Mouse (Mus musculus) midbrain, postnatal 0 days (tissue): ENCODE measurements around the gene Macrod1. TPM values are rescaled to one million over a fixed set of nuclear protein-coding genes. Genes with fewer than 3 reads are reported as not detected.

Source experiments
- ATAC-seq: fragments of 200-750 bp; cut with Nextera tagmentation; 2 replicates; pipeline ENCODE4 v1.8.0; 2017; ENCODE audit warnings: moderate number of reproducible peaks, mild to moderate bottlenecking, moderate TSS enrichment, moderate library complexity; ENCODE audit not compliant: low FRiP score
- DNase-seq: peaks from one replicate; pipeline ENCODE4 v3.0.0-alpha.2; 2015; ENCODE audit warnings: low spot score
- H3K27ac ChIP-seq: fragments of 300-500 bp; sonication (generic); 2 replicates; pipeline ENCODE4 v1.5.1; 2014; ENCODE audit warnings: low read depth, mild to moderate bottlenecking, low read length, mixed read lengths
- H3K27me3 ChIP-seq: fragments of 300-500 bp; sonication (generic); 2 replicates; pipeline ENCODE4 v1.6.1; 2014; ENCODE audit warnings: low read length, control low read depth, mixed read lengths; ENCODE audit not compliant: insufficient read depth
- H3K36me3 ChIP-seq: fragments of 300-500 bp; sonication (generic); 2 replicates; pipeline ENCODE4 v1.6.1; 2014; ENCODE audit warnings: low read length, control low read depth, mixed read lengths; ENCODE audit not compliant: insufficient read depth
- H3K4me1 ChIP-seq: fragments of 300-500 bp; sonication (generic); 2 replicates; pipeline ENCODE4 v1.6.1; 2014; ENCODE audit warnings: mild to moderate bottlenecking, control low read depth, antibody characterized with exemption, low read length, mixed read lengths; ENCODE audit not compliant: insufficient read depth
- H3K4me2 ChIP-seq: fragments of 300-500 bp; sonication (generic); 2 replicates; pipeline ENCODE4 v1.6.1; 2014; ENCODE audit warnings: low read depth, mild to moderate bottlenecking, low read length, mixed read lengths; ENCODE audit not compliant: poor library complexity, severe bottlenecking
- H3K4me3 ChIP-seq: fragments of 300-500 bp; sonication (generic); 2 replicates; pipeline ENCODE4 v1.5.1; 2014; ENCODE audit warnings: low read depth, mild to moderate bottlenecking, low read length, moderate library complexity
- H3K9ac ChIP-seq: fragments of 300-500 bp; sonication (generic); replicated peaks from 2 replicates; pipeline ENCODE4 v1.6.1; 2014; ENCODE audit warnings: mild to moderate bottlenecking, low read length, moderate library complexity, mixed read lengths; ENCODE audit not compliant: poor library complexity, severe bottlenecking
- H3K9me3 ChIP-seq: fragments of 300-500 bp; sonication (generic); 2 replicates; pipeline ENCODE4 v1.6.1; 2016; ENCODE audit warnings: low read length, control low read depth
- CTCF ChIP-seq: IDR thresholded peaks from 2 replicates; pipeline ENCODE4 v1.5.1; 2016; ENCODE audit warnings: antibody characterized with exemption, mild to moderate bottlenecking
- WGBS: fragments of 180-500 bp; shearing (Covaris S2); extraction: QIAGEN DNeasy Blood & Tissue Kit; methylation state at CpG from one replicate; pipeline ENCODE4 v1.1.7; 2014; 5-methylcytosine and 5-hydroxymethylcytosine counted together
- polyA plus RNA-seq: library from polyadenylated mRNA; unstranded; fragments of >200 nt; fragmentation: Nextera tagmentation; extraction: Ambion mirVana; gene quantifications from 2 replicates; pipeline ENCODE4 v1.2.1, GENCODE M21; 2015
- total RNA-seq: library from RNA; depleted of rRNA; stranded (reverse); fragments of >200 nt; gene quantifications from 2 replicates; pipeline ENCODE4 v1.2.3, GENCODE M21; 2014

The Macrod1 gene
- total and polyA plus RNA-seq, 2 experiments from 2014 or later, result 1.4 to 6.2 TPM

GRCm38 (mm10) chr19:7105544-7105943 is 48.9 kb downstream of the Macrod1 start, which contains the start of gene Flrt1:
Flrt1 (minus strand) TSS chr19:7105729.
- Histone ChIP-seq H3K4me3 (no peak within 1 kb of the TSS), H3K4me2 (no peak within 1 kb of the TSS), H3K9ac (0 out of 2 replicates have a peak within 1 kb of the TSS, but pooled peaks have one; percentile 24), H3K36me3 (no peaks in the 10 kb centered on the region), H3K27ac (no peak within 1 kb of the TSS), H3K27me3 (no peaks in the 10 kb centered on the region), H3K4me1 (peaks cover 12% of the 10 kb centered on the region; the same call in 1 of the 2 replicates), H3K9me3 (no peaks in the 10 kb centered on the region)
- WGBS, result 42% methylated on average over 9 of the region's 9 CpGs
- ATAC-seq (no peak), DNase-seq (no peak)
- TF ChIP-seq CTCF, result no peak

- 97% methylated on average over 2 of the region's 2 CpGs for WGBS
- Histone ChIP-seq H3K9me3 (no peaks in the 10 kb centered on the region), H3K4me1 (peaks cover 12% of the 10 kb centered on the region; the same call in 1 of the 2 replicates), H3K4me3 (no peak overlapping the region), H3K27ac (no peak overlapping the region), H3K36me3 (no peaks in the 10 kb centered on the region), H3K9ac (no peak overlapping the region), H3K27me3 (no peaks in the 10 kb centered on the region), H3K4me2 (no peak overlapping the region)
- TF ChIP-seq CTCF, result no peak
- ATAC-seq, result no peak
- DNase-seq, result no peak
Measured at GRCm38 (mm10) chr19:7106566-7106965, 50.0 kb downstream of the Macrod1 start.

DNA sequence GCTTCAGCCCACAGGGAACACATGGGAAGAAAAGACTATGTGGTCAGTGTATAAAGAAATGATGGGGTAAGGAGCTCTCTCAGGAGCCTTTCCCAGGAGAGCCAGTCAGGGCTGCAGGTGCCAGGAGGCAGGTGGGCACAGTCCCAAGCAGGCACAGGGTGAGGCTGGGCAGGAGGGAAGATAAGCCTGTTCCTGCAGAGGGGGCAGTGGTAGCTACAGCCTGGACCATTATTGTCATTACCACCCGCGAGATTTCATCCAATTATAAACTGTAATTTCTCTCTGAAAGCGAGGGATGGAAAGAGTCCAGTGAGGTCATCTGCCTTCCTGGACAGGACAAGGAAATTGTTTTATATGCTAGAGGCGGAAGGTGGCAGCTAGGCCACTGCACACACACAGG is 50.6 kb downstream of the Macrod1 start:
- no peaks in the 10 kb centered on the region for H3K27me3 ChIP-seq
- H3K36me3 ChIP-seq, result no peaks in the 10 kb centered on the region
- TF ChIP-seq CTCF, result no peak
- H3K9me3 ChIP-seq, result no peaks in the 10 kb centered on the region
- H3K4me3 ChIP-seq, result no peak overlapping the region
- H3K9ac ChIP-seq, result no peak overlapping the region
- WGBS, result 90% methylated on average over 4 of the region's 4 CpGs
- ATAC-seq (no peak), DNase-seq (no peak)
- H3K4me1 ChIP-seq, result peaks cover 12% of the 10 kb centered on the region; the same call in 1 of the 2 replicates
- no peak overlapping the region for H3K4me2 ChIP-seq
- H3K27ac ChIP-seq, result no peak overlapping the region

- Histone ChIP-seq H3K4me2 (no peak overlapping the region), H3K9ac (no peak overlapping the region), H3K27me3 (no peaks in the 10 kb centered on the region), H3K4me1 (peaks cover 13% of the 10 kb centered on the region), H3K9me3 (no peaks in the 10 kb centered on the region), H3K27ac (no peak overlapping the region), H3K36me3 (no peaks in the 10 kb centered on the region), H3K4me3 (no peak overlapping the region)
- ATAC-seq, result no peak
- peak; percentile 65 for DNase-seq
- WGBS, result 57% methylated on average over 6 of the region's 6 CpGs
- TF ChIP-seq CTCF, result peak; percentile 58
Measured at GRCm38 (mm10) chr19:7108114-7108905, 51.7 kb downstream of the Macrod1 start.

GRCm38 (mm10) chr19:7110097-7110496 is 53.5 kb downstream of the Macrod1 start:
- H3K27ac ChIP-seq, result no peak overlapping the region
- DNase-seq, result no peak
- no peaks in the 10 kb centered on the region for H3K27me3 ChIP-seq
- H3K4me3 ChIP-seq, result no peak overlapping the region
- TF ChIP-seq CTCF, result no peak
- peaks cover 15% of the 10 kb centered on the region for H3K4me1 ChIP-seq
- H3K4me2 ChIP-seq, result no peak overlapping the region
- no peaks in the 10 kb centered on the region for H3K36me3 ChIP-seq
- H3K9me3 ChIP-seq, result no peaks in the 10 kb centered on the region
- ATAC-seq, result no peak
- 17% methylated on average over 5 of the region's 5 CpGs for WGBS
- H3K9ac ChIP-seq, result 0 out of 2 replicates have a peak overlapping the region, but pooled peaks have one; percentile 14

DNA sequence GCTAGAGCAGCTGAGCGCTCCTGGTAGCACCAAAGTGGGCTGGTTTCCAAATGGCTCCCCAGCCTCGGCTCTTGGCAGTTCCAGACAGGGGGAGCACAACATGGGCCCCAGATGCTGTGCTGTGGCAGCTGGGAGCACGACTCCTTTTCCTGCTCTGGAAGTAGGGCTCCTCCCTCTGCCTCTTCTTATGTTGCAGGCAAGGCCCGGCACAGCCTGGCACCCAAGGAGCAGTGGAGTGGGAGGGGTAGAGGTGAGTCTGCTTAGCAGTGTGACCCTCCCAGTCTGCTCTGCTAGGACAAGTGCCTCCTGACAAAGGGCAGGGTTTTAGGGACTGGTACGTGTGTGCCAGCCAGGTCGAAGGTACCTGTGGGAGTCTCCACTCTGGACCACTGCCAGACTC is 54.3 kb downstream of the Macrod1 start:
- WGBS, result 52% methylated on average over 6 of the region's 6 CpGs
- H3K27ac ChIP-seq, result no peak overlapping the region
- H3K4me1 ChIP-seq, result peaks cover 15% of the 10 kb centered on the region
- H3K4me2 ChIP-seq, result no peak overlapping the region
- no peak overlapping the region for H3K4me3 ChIP-seq
- no peaks in the 10 kb centered on the region for H3K9me3 ChIP-seq
- ATAC-seq (no peak), DNase-seq (no peak)
- no peak overlapping the region for H3K9ac ChIP-seq
- no peaks in the 10 kb centered on the region for H3K36me3 ChIP-seq
- H3K27me3 ChIP-seq, result no peaks in the 10 kb centered on the region
- TF ChIP-seq CTCF, result no peak
